ENCODE assay signal across 10 mouse cellular contexts in the genomic region with DNA sequence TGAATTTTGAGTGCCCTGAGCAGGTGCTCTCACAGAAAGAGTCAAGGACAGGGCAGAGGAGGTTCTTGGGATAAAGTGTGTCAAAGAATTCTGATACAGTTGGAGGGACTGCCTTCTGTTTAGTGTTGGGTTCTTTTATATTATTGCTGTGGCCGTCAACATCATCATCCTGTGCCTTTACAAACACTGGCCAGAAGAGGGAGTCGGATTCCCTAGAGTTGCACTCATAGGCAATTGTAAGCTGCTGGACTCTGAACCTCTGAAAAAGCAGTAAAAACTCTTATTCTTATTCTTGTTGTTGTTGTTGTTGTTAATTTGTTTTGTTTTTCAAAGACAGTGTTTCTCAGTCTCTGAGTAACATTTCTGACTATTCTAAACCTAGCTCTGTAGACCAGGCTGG. TPM values are rescaled to one million over a fixed set of nuclear protein-coding genes. Genes with fewer than 3 reads are reported as not detected.
DNase-seq lines count a peak whose midpoint lies in the region; ATAC-seq and TF ChIP-seq lines count a peak whose summit lies in the region.
"Had no signal": no experiment of that assay in that cellular context is flagged by ENCODE, and none has a peak within 500 bp of the region (broad histone marks: within the 10 kb centered on the region; RNA-seq: fewer than 3 reads in every experiment).

No protein-coding gene starts in this region.

- TF ChIP-seq CTCF in intestine, postnatal 0 days (IDR thresholded peaks at IDR 0.05; ENCODE audit: low read depth), result peak; percentile 67

- peak; percentile 56 for DNase-seq in ZHBTc4 (ENCODE audit: low read depth, low spot score)
- DNase-seq in testis, postnatal 14 days (ENCODE audit: low spot score), result no peak

- 28% methylated on average over 2 of the region's 2 CpGs for WGBS in intestine, postnatal 0 days
- 47% methylated on average over 2 of the region's 2 CpGs for WGBS in intestine, embryonic 15.5 days
- WGBS in hindbrain, embryonic 16.5 days, result 34% methylated on average over 2 of the region's 2 CpGs

- H3K4me2 ChIP-seq in intestine, postnatal 0 days (replicated peaks; ENCODE audit: low read depth), result no peak overlapping the region
- no peak overlapping the region for H3K4me2 ChIP-seq in intestine, embryonic 15.5 days (replicated peaks)
- H3K4me2 ChIP-seq in hindbrain, embryonic 16.5 days (ENCODE audit: low read length), result no peak overlapping the region
- H3K4me2 ChIP-seq: midbrain, embryonic 12.5 days; stomach, embryonic 15.5 days had no signal

- no peaks in the 10 kb centered on the region for H3K9me3 ChIP-seq in intestine, postnatal 0 days (ENCODE audit: control insufficient read depth)
- H3K9me3 ChIP-seq in intestine, embryonic 15.5 days, result no peaks in the 10 kb centered on the region
- H3K9me3 ChIP-seq in hindbrain, embryonic 16.5 days (ENCODE audit: control insufficient read depth, low read length), result no peaks in the 10 kb centered on the region; the same call in 1 of the 2 replicates
- H3K9me3 ChIP-seq: midbrain, embryonic 12.5 days; stomach, embryonic 15.5 days had no signal

- no peaks in the 10 kb centered on the region for H3K27me3 ChIP-seq in intestine, postnatal 0 days (replicated peaks; ENCODE audit: control insufficient read depth, insufficient read depth, low read length)
- no peaks in the 10 kb centered on the region for H3K27me3 ChIP-seq in intestine, embryonic 15.5 days (replicated peaks)
- no peaks in the 10 kb centered on the region for H3K27me3 ChIP-seq in hindbrain, embryonic 16.5 days (replicated peaks; ENCODE audit: control insufficient read depth, insufficient read depth, low read length)
- H3K27me3 ChIP-seq: midbrain, embryonic 12.5 days; stomach, embryonic 15.5 days had no signal

- H3K4me1 ChIP-seq in intestine, postnatal 0 days (replicated peaks; ENCODE audit: control insufficient read depth, insufficient read depth, low read length), result 0 out of 2 replicates have a peak, but pooled peaks cover 3% of the 10 kb centered on the region
- H3K4me1 ChIP-seq in intestine, embryonic 15.5 days (replicated peaks), result no peaks in the 10 kb centered on the region
- no peaks in the 10 kb centered on the region for H3K4me1 ChIP-seq in hindbrain, embryonic 16.5 days (ENCODE audit: control insufficient read depth, insufficient read depth, low read depth, low read length)
- H3K4me1 ChIP-seq: stomach, embryonic 15.5 days had no signal

- no peak overlapping the region for H3K4me3 ChIP-seq in intestine, postnatal 0 days (ENCODE audit: low read depth, low read length)
- no peak overlapping the region for H3K4me3 ChIP-seq in intestine, embryonic 15.5 days (replicated peaks)
- H3K4me3 ChIP-seq in hindbrain, embryonic 16.5 days (ENCODE audit: low read length), result no peak overlapping the region
- H3K4me3 ChIP-seq: midbrain, embryonic 12.5 days; stomach, embryonic 15.5 days had no signal

- H3K9ac ChIP-seq in intestine, postnatal 0 days (ENCODE audit: low read depth, low read length), result no peak overlapping the region
- H3K9ac ChIP-seq in intestine, embryonic 15.5 days, result no peak overlapping the region
- no peak overlapping the region for H3K9ac ChIP-seq in hindbrain, embryonic 16.5 days (ENCODE audit: low read depth, low read length)
- H3K9ac ChIP-seq: midbrain, embryonic 12.5 days; stomach, embryonic 15.5 days had no signal

- H3K36me3 ChIP-seq in intestine, postnatal 0 days (ENCODE audit: control insufficient read depth, insufficient read depth), result no peaks in the 10 kb centered on the region
- H3K36me3 ChIP-seq in intestine, embryonic 15.5 days, result no peaks in the 10 kb centered on the region
- H3K36me3 ChIP-seq in hindbrain, embryonic 16.5 days (ENCODE audit: control insufficient read depth, insufficient read depth, low read length), result no peaks in the 10 kb centered on the region
- H3K36me3 ChIP-seq: midbrain, embryonic 12.5 days; stomach, embryonic 15.5 days had no signal

- no peak overlapping the region for H3K27ac ChIP-seq in intestine, postnatal 0 days (ENCODE audit: low read depth, low read length)
- no peak overlapping the region for H3K27ac ChIP-seq in intestine, embryonic 15.5 days
- H3K27ac ChIP-seq in hindbrain, embryonic 16.5 days (ENCODE audit: low read depth, low read length), result no peak overlapping the region
- H3K27ac ChIP-seq: midbrain, embryonic 12.5 days; stomach, embryonic 15.5 days had no signal

- ATAC-seq in intestine, postnatal 0 days, result no peak
- ATAC-seq in intestine, embryonic 15.5 days, result no peak
- peak; percentile 40 for ATAC-seq in CD4-positive, CD25-positive, alpha-beta regulatory T cell, adult 4 months
- ATAC-seq in granulocyte monocyte progenitor cell, adult 5-6 weeks (replicated peaks; ENCODE audit: poor library complexity, severe bottlenecking), result peak; percentile 45; the same call in 1 of the 2 replicates
- peak; percentile 69 for ATAC-seq in megakaryocyte, adult 5-6 weeks (ENCODE audit: poor library complexity, severe bottlenecking)
- no peak for ATAC-seq in hindbrain, embryonic 16.5 days

RNA-seq across cellular contexts. Expression of a gene that starts 5.3 kb away (rescaled TPM):
- 27.6 and 28.8 TPM in 2 replicates for polyA plus RNA-seq in intestine, postnatal 0 days (2015; fragmentation: Nextera tagmentation; extraction: Ambion mirVana)
- polyA plus RNA-seq in intestine, embryonic 15.5 days (2015; fragmentation: Nextera tagmentation; extraction: Ambion mirVana), result 40.2 and 46.3 TPM in 2 replicates
- polyA plus RNA-seq in CD4-positive, CD25-positive, alpha-beta regulatory T cell, adult 4 months (2017; shearing (Covaris generic)), result 10 to 100 TPM; 46.7 to 62.0 TPM
- total RNA-seq in granulocyte monocyte progenitor cell, adult 5-6 weeks (2014; fragmentation: Nextera tagmentation), result 53.8 and 60.7 TPM in 2 replicates
- 84.7 and 118 TPM in 2 replicates for total RNA-seq in granulocyte monocyte progenitor cell, adult 5-6 weeks (2017)
- 38.5 and 46.6 TPM in 2 replicates for total RNA-seq in megakaryocyte, adult 5-6 weeks (2015)
- 30.7 and 49.4 TPM in 2 replicates for total RNA-seq in megakaryocyte, adult 5-6 weeks (2017)
- polyA plus RNA-seq in hindbrain, embryonic 16.5 days (2015; fragmentation: Nextera tagmentation; extraction: Ambion mirVana), result 115 and 116 TPM in 2 replicates

Comparison
In these comparisons a context has a peak if more than half of its experiments do, and no peak if none do; other contexts are left out.
1. ATAC-seq: peak in CD4-positive, CD25-positive, alpha-beta regulatory T cell, adult 4 months (single experiment), granulocyte monocyte progenitor cell, adult 5-6 weeks (single experiment) and megakaryocyte, adult 5-6 weeks (single experiment); none in intestine, postnatal 0 days (single experiment), intestine, embryonic 15.5 days (single experiment) and hindbrain, embryonic 16.5 days (single experiment).